Mouse (Mus musculus) c-Kit-positive CD71-positive TER-119-negative erythroid progenitor cells, embryonic 14.5 days (primary cell): ENCODE measurements around the gene Trim61.
"Not testable (repeated sequence)": the region's sequence is repeated elsewhere in the genome, so short reads cannot be mapped to it uniquely, and the experiment has no call there.

Experiments
- DNase-seq: peaks from one replicate; pipeline ENCODE4 v3.0.0-alpha.2; 2013; ENCODE audit warnings: low read depth

The Trim61 gene

GRCm38 (mm10) chr8:65018423-65018822, at the start of gene Trim61, which contains the start of gene Trim60:
Gene Trim61 (minus strand): TSS chr8:65018523.
Gene Trim60 (minus strand): TSS chr8:65018584.
- DNase-seq: no peak

GRCm38 (mm10) chr8:65067694-65068472, 49.6 kb upstream of the Trim61 start:
- DNase-seq: no peak

- DNase-seq: no peak
Observed at GRCm38 (mm10) chr8:65067031-65067430, 48.7 kb upstream of the Trim61 start.

GRCm38 (mm10) chr8:65065622-65066021, 47.3 kb upstream of the Trim61 start:
- no peak for DNase-seq

- DNase-seq: no peak
Observed at GRCm38 (mm10) chr8:65064071-65064470, 45.7 kb upstream of the Trim61 start.

GRCm38 (mm10) chr8:65062195-65062594, 43.9 kb upstream of the Trim61 start:
- no peak for DNase-seq

- DNase-seq: no peak
Observed at GRCm38 (mm10) chr8:65056722-65057121, 38.4 kb upstream of the Trim61 start.

- DNase-seq: no peak
Observed at GRCm38 (mm10) chr8:65053968-65054367, 35.6 kb upstream of the Trim61 start.

GRCm38 (mm10) chr8:65053554-65053953, 35.2 kb upstream of the Trim61 start:
- DNase-seq: no peak

- no peak for DNase-seq
Observed at GRCm38 (mm10) chr8:65047801-65048200, 29.5 kb upstream of the Trim61 start.

- DNase-seq: no peak
Observed at GRCm38 (mm10) chr8:65047193-65047592, 28.9 kb upstream of the Trim61 start.

GRCm38 (mm10) chr8:65046565-65046964, 28.2 kb upstream of the Trim61 start:
- no peak for DNase-seq

GRCm38 (mm10) chr8:65037117-65037533, 18.8 kb upstream of the Trim61 start, which contains the start of gene Apela:
Gene Apela (minus strand): TSS chr8:65037336.
- DNase-seq: no peak

- DNase-seq: no peak
Observed at GRCm38 (mm10) chr8:65034136-65034535, 15.8 kb upstream of the Trim61 start.

- no peak for DNase-seq
Observed at GRCm38 (mm10) chr8:65033056-65033455, 14.7 kb upstream of the Trim61 start.

GRCm38 (mm10) chr8:65032107-65032506, 13.8 kb upstream of the Trim61 start:
- DNase-seq: no peak

- no peak for DNase-seq
Observed at GRCm38 (mm10) chr8:65030735-65031485, 12.6 kb upstream of the Trim61 start.

- no peak for DNase-seq
Observed at GRCm38 (mm10) chr8:65029776-65030175, 11.5 kb upstream of the Trim61 start.

- no peak for DNase-seq
Observed at GRCm38 (mm10) chr8:65028959-65029686, 10.8 kb upstream of the Trim61 start.

GRCm38 (mm10) chr8:65022485-65022884, 4.2 kb upstream of the Trim61 start:
- DNase-seq: no peak

GRCm38 (mm10) chr8:65007616-65008015, 10.7 kb downstream of the Trim61 start:
- DNase-seq: not testable (repeated sequence)

GRCm38 (mm10) chr8:64998806-64999365, 19.4 kb downstream of the Trim61 start:
- DNase-seq: no peak
